Mouse (Mus musculus): ENCODE measurements around the gene Tm9sf3.

DNA sequence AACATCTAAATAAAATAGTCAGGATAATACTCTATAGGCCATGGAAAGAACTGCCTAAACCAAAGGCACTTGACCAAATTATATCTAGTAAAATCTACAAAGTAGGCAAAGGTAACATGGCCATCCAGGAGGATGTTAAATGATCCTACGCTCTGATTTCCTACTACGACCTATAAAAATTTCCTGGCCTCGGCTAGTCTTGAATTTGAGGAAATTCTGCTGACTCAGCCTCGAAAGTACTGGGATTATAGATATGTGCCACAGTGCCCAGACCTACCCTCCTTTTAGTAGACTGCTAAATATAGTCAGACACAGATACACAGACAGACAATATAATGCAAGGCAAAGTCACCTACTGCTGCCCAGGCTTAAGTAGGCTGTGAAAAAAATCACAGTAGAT is 30.1 kb downstream of the Tm9sf3 start:
- TF ChIP-seq CTCF (conservative IDR thresholded peaks at IDR 0.05; ENCODE audit: low read length), result no peak
- no peak for TF ChIP-seq NANOG (IDR thresholded peaks at IDR 0.05; ENCODE audit: borderline replicate concordance, low read length)
- TF ChIP-seq POU5F1 (IDR thresholded peaks at IDR 0.05; ENCODE audit: borderline replicate concordance, low read length), result no peak

Data from E14TG2a.4 (cell line).